Mouse (Mus musculus): Measurements from ENCODE around the gene Rabggtb. TPM values are rescaled to one million over a fixed set of nuclear protein-coding genes. Genes with fewer than 3 reads are reported as not detected.

The Rabggtb gene
- polyA plus RNA-seq, 1 experiment, result 38.8 TPM

DNA sequence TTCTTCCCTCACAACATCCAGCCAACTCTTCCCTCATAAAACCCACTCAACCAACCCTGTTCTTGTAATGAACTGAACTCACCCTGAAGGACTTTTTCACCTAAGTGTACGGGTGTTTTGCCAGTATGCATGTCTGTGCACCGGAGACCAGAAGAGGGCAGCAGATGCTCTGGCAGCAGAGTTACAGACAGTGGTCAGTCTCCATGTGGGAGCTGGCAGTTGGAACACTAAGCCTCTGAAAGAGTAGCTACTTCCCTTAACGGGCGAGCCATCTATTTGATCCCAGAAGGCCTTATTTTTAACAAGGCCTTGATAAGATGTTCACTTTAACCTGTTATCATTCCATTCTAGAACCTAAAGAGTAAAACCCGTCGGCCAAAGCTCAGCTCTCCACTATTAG lies 8.2 kb downstream of the Rabggtb start:
- TF ChIP-seq GATA1 (IDR thresholded peaks at IDR 0.05; ENCODE audit: low read length), result no peak

DNA sequence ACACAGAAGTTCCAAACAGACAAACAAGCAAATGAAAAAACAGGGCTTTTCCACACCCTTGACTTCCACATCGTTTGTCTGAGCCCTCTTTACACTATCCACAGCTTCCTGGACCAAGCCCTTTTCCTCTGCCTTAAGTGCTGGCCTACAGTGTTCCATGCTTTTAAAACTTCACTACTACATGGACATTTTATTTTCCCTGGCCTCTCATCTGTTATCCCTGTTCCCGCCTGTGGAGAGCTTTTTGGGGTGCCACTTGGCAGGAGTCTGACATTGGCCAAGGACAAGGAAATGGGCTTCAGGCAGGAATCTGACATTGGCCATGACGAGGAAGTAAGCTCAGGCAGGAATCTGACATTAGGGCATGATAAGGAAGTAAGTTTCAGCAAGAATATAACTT lies 10.2 kb downstream of the Rabggtb start:
- no peak for TF ChIP-seq GATA1 (IDR thresholded peaks at IDR 0.05; ENCODE audit: low read length)

DNA sequence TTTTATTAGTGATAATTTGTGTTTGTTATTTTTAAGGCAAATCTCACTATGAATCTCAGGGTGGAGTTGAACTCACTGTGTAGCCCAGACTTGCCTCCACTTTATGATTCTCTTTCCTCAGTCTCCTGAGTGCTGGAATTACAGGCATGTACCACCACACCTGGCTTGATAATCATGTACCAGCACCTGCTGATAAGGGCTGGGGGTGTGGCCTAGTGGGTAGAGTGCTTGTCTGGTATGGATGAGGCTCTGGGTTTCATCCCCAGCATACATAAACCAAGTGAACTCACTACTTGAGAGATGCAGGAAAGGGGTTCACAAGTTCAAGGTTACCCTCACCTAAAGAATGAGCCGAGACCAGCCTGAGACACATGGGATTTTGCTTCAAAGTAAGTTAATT lies 10.9 kb downstream of the Rabggtb start:
- TF ChIP-seq GATA1 (IDR thresholded peaks at IDR 0.05; ENCODE audit: low read length), result no peak

DNA sequence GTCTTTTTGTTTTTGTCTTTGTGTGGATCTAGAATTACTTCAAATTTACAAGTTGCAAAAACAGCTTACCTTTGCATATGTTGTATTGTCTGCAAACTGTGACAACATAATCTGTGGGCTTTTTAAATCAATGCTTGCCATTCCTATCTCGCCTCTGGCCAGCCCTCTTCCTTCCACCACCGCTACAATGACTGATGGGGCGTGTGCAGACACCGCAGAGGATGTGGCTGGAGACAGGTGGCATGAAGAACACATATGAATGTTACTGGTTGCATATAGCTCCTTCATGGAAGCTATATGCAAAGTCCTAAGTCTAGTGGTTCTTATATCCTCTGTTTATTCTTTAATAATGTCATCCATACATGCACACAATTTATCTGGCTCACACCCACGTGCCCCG lies 15.6 kb downstream of the Rabggtb start:
- TF ChIP-seq GATA1 (IDR thresholded peaks at IDR 0.05; ENCODE audit: low read length), result no peak

DNA sequence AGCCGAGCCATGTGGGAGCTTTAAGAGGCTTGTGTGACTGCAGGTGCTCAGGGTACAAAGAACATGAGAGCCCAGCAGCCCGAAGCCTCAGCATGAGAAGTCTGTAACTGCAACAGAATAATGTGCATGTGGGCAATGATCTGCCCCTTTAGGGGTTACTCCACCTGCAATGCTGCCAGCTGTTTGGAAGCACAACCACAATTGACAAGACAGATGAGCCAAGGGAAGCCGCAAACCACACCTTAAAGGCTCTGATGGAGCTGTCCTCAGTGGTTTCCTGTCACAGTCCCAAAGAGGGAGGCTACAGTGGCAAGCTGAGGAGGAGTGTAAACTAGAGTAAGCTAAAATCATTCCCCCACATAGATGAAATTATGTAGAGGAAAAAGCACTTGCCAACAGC lies 17.4 kb downstream of the Rabggtb start:
- no peak for TF ChIP-seq GATA1 (IDR thresholded peaks at IDR 0.05; ENCODE audit: low read length)

DNA sequence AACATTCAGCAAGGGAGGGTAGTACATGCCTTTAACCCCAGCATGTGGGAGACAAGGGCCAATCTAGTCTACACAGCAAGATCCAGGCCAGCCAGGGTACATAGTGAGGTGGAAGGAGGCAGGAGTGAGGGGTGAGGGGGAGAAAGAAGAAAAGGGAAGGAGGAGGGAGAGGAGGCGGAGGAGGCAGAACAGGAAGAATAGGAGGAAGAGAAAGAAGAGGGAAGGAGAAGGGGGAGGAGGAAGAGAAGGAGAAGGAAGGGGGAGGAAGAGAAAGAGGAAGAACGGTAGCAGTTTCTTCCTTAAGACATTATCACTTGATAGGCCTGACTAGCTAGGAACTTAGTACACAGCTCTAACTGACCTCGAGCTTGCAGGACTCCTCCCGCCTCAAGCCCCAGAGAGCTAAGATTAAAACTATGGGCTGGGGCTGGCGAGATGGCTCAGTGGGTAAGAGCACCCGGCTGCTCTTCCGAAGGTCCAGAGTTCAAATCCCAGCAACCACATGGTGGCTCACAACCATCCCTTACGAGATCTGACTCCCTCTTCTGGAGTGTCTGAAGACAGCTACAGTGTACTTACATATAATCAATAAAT lies 23.5 kb downstream of the Rabggtb start:
- no peak for TF ChIP-seq GATA1 (IDR thresholded peaks at IDR 0.05; ENCODE audit: low read length)

DNA sequence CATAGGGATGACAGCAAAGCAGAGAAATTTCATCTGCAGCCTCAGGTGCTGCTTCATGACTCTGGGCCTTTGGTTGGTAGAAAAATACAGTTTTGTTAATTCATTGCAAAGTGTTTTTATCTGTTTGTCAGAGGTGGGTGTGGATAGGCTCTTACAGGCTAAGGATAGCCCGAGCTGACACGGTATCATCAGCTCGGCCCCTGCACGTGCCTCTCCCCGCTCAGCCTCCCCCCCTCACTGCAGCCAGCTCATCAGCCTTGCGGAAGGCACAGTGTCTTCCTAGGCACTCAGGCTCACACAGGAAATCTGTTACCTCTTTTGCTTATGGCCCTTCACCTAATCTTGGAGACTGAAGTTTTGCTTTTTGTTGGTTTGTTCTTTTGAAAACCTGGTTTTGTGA lies 24.7 kb downstream of the Rabggtb start:
- no peak for TF ChIP-seq GATA1 (IDR thresholded peaks at IDR 0.05; ENCODE audit: low read length)

DNA sequence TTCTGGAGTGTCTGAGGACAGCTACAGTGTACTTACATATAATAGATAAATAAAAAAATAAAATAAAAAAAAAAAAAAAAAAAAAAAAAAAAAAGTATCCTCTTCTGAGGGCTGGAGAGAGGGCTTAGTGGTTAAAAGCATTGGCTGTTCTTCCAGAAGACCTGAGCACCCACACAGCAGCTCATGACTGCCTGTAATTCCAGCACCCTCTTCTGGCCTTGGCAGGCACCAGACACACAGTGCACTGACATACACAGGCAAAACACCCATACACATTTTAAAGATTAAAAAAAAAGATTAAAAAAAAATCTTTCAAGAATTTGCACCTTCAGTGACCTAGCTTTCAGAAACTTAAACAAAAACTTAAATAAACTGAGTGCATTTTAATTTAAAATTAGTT lies 26.5 kb downstream of the Rabggtb start:
- no peak for TF ChIP-seq GATA1 (IDR thresholded peaks at IDR 0.05; ENCODE audit: low read length)

DNA sequence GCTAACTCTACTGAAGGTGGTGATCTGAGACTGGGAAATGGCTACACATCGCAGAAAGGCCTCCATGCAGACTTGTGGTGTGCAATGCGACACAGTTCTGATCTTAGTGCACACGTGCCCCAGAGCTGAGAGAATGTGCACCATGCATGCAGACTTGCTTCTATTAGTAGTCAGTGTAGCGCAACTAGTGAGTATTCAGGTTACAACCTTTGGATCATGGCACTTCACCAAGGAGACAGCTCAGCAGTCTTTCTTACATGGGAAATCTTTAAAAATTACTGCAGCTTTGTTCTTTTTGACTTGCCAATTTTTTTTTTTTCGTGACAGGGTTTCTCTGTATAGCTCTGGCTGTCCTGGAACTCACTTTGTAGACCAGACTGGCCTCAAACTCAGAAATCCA lies 41.4 kb downstream of the Rabggtb start:
- TF ChIP-seq GATA1 (IDR thresholded peaks at IDR 0.05; ENCODE audit: low read length), result no peak

DNA sequence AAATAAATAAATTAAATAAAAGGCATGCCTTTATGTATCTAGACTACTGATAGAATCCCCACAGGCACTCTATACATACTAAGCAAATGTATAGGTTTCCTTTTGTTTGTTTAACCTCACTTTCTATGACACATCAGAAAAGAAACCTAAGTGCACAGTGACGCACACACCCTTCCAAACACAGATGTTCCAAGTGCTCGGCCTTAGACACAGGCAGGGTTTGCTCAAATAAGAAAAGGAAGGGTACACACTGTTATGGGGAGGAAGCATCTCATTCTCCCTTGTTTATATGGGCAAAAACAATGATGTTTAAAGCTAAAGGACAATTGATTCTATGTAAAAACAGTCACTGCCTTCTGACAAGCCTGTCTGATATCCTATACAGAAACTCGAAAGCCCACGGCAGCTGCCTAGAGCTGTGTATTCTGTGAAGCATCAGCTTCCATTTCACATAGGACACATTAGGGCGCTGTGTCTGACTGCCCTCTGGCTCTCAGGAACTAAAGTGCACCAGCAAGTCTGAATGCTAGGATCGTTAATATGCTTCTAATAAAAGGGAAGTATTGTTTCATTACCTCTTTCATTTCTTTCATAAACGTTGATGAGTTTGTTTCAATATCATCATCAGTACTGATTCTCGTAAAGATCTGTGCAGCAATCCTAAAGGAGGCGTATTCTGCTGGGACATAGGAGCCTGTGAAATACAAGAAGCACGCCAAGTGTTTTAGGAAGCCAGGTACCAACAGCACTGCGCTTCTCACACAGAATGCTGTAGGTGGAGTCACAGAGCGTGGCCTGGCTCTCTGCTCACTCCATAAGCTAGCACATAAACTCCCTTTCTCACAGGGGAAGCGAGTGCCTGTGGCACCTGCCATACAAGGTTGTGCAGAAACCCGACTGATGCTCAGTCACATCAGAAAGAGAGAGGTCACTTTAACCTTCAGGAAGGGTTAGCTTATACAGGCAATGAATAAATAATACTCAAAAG lies 45.4 kb downstream of the Rabggtb start:
- no peak for TF ChIP-seq GATA1 (IDR thresholded peaks at IDR 0.05; ENCODE audit: low read length)

DNA sequence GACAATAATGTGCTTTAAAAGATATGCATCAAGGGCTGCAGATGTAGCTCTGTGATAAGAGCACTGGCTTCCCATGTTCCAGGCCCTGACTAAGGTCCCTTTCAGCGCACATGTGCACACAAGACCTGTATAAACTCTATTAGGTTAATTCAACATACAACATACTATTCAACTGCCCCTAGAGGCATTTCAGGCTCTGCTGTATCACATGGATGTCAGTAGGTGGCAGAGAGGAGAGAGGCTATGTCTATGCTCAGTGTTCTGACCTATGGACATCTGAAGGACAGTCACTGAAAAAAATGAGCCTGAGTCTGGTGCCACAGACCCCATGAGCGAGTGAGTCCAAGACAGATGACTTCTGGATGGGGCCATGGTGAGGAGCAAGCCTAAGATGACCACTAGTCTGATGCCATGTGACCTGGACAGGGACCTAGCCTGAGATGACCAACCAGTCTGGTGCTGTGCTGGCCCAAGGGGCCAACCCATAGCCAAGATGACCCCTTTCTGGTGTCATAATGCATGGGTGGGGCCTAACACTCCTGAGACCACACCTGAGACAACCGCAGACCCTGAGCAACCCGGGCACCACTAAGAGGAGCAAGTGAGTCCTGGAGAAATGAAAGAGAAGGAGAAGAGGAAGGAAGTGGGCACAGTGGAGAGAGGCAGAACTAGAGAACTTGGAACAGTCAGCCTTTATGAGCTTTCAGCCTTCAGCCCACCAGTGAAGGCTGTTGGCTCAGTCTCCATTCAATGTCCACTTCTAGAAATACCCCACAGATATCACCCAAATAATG lies 48.0 kb downstream of the Rabggtb start:
- no peak for TF ChIP-seq GATA1 (IDR thresholded peaks at IDR 0.05; ENCODE audit: low read length)

DNA sequence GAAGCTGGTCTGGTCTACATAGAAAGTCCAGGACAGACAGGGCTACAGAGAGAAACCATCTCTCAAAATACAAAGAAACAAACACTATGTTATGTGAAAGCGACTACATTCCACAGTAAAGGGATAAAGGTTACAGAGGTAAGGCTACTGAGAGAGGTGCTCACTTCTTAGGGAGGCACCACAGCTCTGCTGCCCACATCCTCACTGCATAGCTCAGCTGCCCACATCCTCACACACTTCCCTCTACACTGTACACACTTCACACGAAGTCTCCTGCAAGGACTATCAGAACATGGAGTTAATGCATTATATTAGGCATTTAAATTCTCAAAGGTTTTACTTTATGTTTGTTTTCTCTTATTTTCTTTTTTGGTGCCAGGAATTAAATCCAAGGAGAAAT lies 49.0 kb downstream of the Rabggtb start:
- TF ChIP-seq GATA1 (IDR thresholded peaks at IDR 0.05; ENCODE audit: low read length), result no peak

DNA sequence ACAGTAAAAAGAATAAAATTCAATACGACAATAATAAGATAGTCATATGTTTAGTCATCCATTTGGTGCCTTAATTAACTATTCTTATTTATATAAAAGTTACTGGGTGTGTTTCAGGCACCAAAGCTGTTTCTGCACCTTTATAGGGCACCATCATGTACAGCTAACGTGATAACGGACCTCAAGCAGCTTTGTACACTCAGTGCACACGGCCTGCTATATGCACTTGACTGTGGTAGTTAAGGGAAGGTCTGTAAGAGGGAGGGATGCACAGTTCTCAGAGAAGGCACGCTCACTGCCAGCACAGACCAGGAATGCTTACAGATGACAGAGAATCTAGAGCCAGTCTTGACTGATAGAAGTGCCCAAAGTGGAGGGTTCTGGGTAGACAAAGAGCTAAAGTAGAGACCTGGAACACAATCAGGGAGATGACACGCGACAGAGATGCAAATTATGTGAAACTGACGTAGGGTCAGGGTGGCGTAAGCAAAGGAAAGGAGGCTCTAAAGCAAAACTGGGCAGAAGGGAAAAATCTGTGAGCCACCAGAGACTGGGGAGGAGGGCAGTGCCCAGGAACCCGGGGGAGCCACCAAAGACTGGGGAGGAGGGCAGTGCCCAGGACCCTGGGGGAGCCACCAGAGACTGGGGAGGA lies 54.3 kb downstream of the Rabggtb start:
- TF ChIP-seq GATA1 (IDR thresholded peaks at IDR 0.05; ENCODE audit: low read length), result no peak

Other genes starting within 250 kb of the Rabggtb start
- 1.9 and 2.5 TPM in 2 replicates for gene St6galnac3, start 187.8 kb downstream of the Rabggtb start, polyA plus RNA-seq (2012)
- gene Asb17, start 68.8 kb downstream of the Rabggtb start, polyA plus RNA-seq (2012), result 0.04 and 0.16 TPM in 2 replicates
- gene Msh4, start 6.9 kb downstream of the Rabggtb start, polyA plus RNA-seq (2012), result not detected in 2 replicates
- gene Acadm, start 31.6 kb upstream of the Rabggtb start, polyA plus RNA-seq (2012), result 3.3 TPM in 2 replicates
- gene Slc44a5, start 60.4 kb upstream of the Rabggtb start, polyA plus RNA-seq (2012), result not detected in 2 replicates

All from G1E-ER4 (cell line).